ENCODE assay signal across 18 mouse cellular contexts in the genomic region with DNA sequence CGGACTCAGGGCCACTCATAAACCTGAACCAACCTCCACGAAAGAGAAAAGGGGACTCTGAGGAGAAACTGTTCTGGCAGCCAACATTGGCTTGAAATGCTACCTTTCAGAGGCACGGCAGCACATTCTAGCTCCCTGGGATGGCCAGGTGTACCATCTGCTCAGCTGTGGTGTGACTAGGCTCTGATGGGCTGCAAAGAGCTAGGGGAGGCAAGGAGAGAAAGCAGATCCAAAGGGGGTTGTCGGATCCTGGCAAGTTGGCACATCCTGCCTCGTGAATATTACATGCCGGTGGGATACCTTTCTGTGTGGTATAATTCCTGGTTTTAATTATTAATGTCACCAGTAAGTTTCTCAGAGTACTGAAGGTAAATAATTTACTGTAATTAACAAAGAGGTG.
A peak's percentile ranks its signal among the peaks of the same experiment; 100 is the strongest.
DNase-seq lines count a peak whose midpoint lies in the region; ATAC-seq lines count a peak whose summit lies in the region.
"Had no signal": no experiment of that assay in that cellular context is flagged by ENCODE, and none has a peak within 500 bp of the region (broad histone marks: within the 10 kb centered on the region; RNA-seq: fewer than 3 reads in every experiment).

No protein-coding gene starts in this region.

- H3K4me3 ChIP-seq in neural tube, embryonic 13.5 days, result no peak overlapping the region
- H3K4me3 ChIP-seq: erythroblast, embryonic 14.5 days; heart, embryonic 12.5 days; midbrain, embryonic 12.5 days; neural tube, embryonic 12.5 days had no signal

- 77% methylated on average over 6 of the region's 6 CpGs for WGBS in neural tube, embryonic 13.5 days

- no peaks in the 10 kb centered on the region for H3K9me3 ChIP-seq in neural tube, embryonic 13.5 days
- H3K9me3 ChIP-seq: heart, embryonic 12.5 days; midbrain, embryonic 12.5 days; neural tube, embryonic 12.5 days had no signal

- no peak overlapping the region for H3K4me2 ChIP-seq in neural tube, embryonic 13.5 days
- H3K4me2 ChIP-seq: heart, embryonic 12.5 days; midbrain, embryonic 12.5 days; neural tube, embryonic 12.5 days had no signal

- no peak for ATAC-seq in neural tube, embryonic 13.5 days (ENCODE audit: low read depth)
- ATAC-seq: CD4-positive, CD25-positive, alpha-beta regulatory T cell, adult 4 months; liver, postnatal 0 days had no signal

- H3K27ac ChIP-seq in neural tube, embryonic 13.5 days (replicated peaks), result 0 out of 2 replicates have a peak overlapping the region, but pooled peaks have one; percentile 50
- H3K27ac ChIP-seq: midbrain, embryonic 12.5 days; neural tube, embryonic 12.5 days had no signal

- H3K27me3 ChIP-seq in neural tube, embryonic 13.5 days, result no peaks in the 10 kb centered on the region
- H3K27me3 ChIP-seq: heart, embryonic 12.5 days; midbrain, embryonic 12.5 days; neural tube, embryonic 12.5 days had no signal

- peaks cover 4% of the 10 kb centered on the region for H3K36me3 ChIP-seq in neural tube, embryonic 13.5 days
- H3K36me3 ChIP-seq: midbrain, embryonic 12.5 days; neural tube, embryonic 12.5 days had no signal

- no peak overlapping the region for H3K9ac ChIP-seq in neural tube, embryonic 13.5 days
- H3K9ac ChIP-seq: heart, embryonic 12.5 days; liver, postnatal 0 days; midbrain, embryonic 12.5 days; neural tube, embryonic 12.5 days had no signal

- peak; percentile 65 for DNase-seq in kidney, adult 9 months
- DNase-seq in kidney, adult 11 months, result no peak
- no peak for DNase-seq in neural tube, embryonic 10.5 days (ENCODE audit: extremely low spot score, low spot score)
- peak; percentile 52 to 65 for DNase-seq in cerebellum, postnatal 10 days
- no peak for DNase-seq in spleen, postnatal 14 days (ENCODE audit: low spot score in 2 of 2)
- no peak for DNase-seq in left cerebral cortex, adult 18-20 months (ENCODE audit: low spot score in 2 of 2)
- DNase-seq: adrenal gland, postnatal 10 days; heart, postnatal 4 days; liver, postnatal 0 days; lung, postnatal 36 days; retina, postnatal 1 day; thymus, postnatal 14 days had no signal

- peaks cover 35% of the 10 kb centered on the region for H3K4me1 ChIP-seq in neural tube, embryonic 13.5 days (replicated peaks)

Comparison
In these comparisons a context has a peak if more than half of its experiments do, and no peak if none do; other contexts are left out.
1. DNase-seq: peak in kidney, adult 9 months (single experiment) and cerebellum, postnatal 10 days (2 of 2); none in kidney, adult 11 months (single experiment), neural tube, embryonic 10.5 days (single experiment), spleen, postnatal 14 days (0 of 2) and left cerebral cortex, adult 18-20 months (0 of 2).